Mouse (Mus musculus) neural tube, embryonic 13.5 days (tissue): ENCODE measurements around the gene Cenpl. TPM values are rescaled to one million over a fixed set of nuclear protein-coding genes. Genes with fewer than 3 reads are reported as not detected.
"Not testable (repeated sequence)": the region's sequence is repeated elsewhere in the genome, so short reads cannot be mapped to it uniquely, and the experiment has no call there.

Experiments
- ATAC-seq: fragments of 200-750 bp; cut with Nextera tagmentation; 2 replicates; pipeline ENCODE4 v1.8.0; 2017; ENCODE audit warnings: low read depth, mild to moderate bottlenecking, moderate TSS enrichment, moderate library complexity
- H3K27ac ChIP-seq: fragments of 300-500 bp; sonication (generic); replicated peaks from 2 replicates; pipeline ENCODE4 v1.5.1; 2015; ENCODE audit warnings: moderate library complexity, mild to moderate bottlenecking, inconsistent platforms
- H3K27me3 ChIP-seq: fragments of 300-500 bp; sonication (generic); 2 replicates; pipeline ENCODE4 v1.6.1; 2015; ENCODE audit warnings: mild to moderate bottlenecking, inconsistent platforms
- H3K36me3 ChIP-seq: fragments of 300-500 bp; sonication (generic); 2 replicates; pipeline ENCODE4 v1.6.1; 2015; ENCODE audit warnings: mild to moderate bottlenecking, inconsistent platforms
- H3K4me1 ChIP-seq: fragments of 300-500 bp; sonication (generic); replicated peaks from 2 replicates; pipeline ENCODE4 v1.6.1; 2015; ENCODE audit warnings: inconsistent platforms
- H3K4me2 ChIP-seq: fragments of 300-500 bp; sonication (generic); 2 replicates; pipeline ENCODE4 v1.6.1; 2015; ENCODE audit warnings: inconsistent platforms, mild to moderate bottlenecking, moderate library complexity
- H3K4me3 ChIP-seq: fragments of 300-500 bp; sonication (generic); 2 replicates; pipeline ENCODE4 v1.5.1; 2015; ENCODE audit warnings: mild to moderate bottlenecking, inconsistent platforms
- H3K9ac ChIP-seq: fragments of 300-500 bp; sonication (generic); 2 replicates; pipeline ENCODE4 v1.6.1; 2015; ENCODE audit warnings: moderate library complexity, mild to moderate bottlenecking, inconsistent platforms
- H3K9me3 ChIP-seq: fragments of 300-500 bp; sonication (generic); 2 replicates; pipeline ENCODE4 v1.6.1; 2016; ENCODE audit warnings: inconsistent platforms
- WGBS: fragments of 180-500 bp; shearing (Covaris S2); methylation state at CpG from one replicate; pipeline ENCODE4 v1.1.7; 2015; 5-methylcytosine and 5-hydroxymethylcytosine counted together
- polyA plus RNA-seq: library from polyadenylated mRNA; unstranded; fragments of >200 nt; fragmentation: Nextera tagmentation; extraction: Ambion mirVana; gene quantifications from 2 replicates; pipeline ENCODE4 v1.2.1, GENCODE M21; 2015

Gene Cenpl
- polyA plus RNA-seq: 10.2 and 10.9 TPM in 2 replicates

GRCm38 (mm10) chr1:161070352-161071271, at the start of gene Cenpl, which contains the start of gene Dars2:
Gene Cenpl (plus strand): TSS chr1:161070713.
Gene Dars2 (minus strand): TSS chr1:161070658.
- Histone ChIP-seq H3K27ac (peak within 1 kb of the TSS; percentile 75), H3K4me1 (peaks cover 40% of the 10 kb centered on the region), H3K4me3 (peak within 1 kb of the TSS; percentile 57), H3K27me3 (no peaks in the 10 kb centered on the region), H3K9me3 (no peaks in the 10 kb centered on the region), H3K9ac (peak within 1 kb of the TSS; percentile 83), H3K4me2 (peak within 1 kb of the TSS; percentile 80), H3K36me3 (no peaks in the 10 kb centered on the region)
- ATAC-seq: peak; percentile 99
- WGBS: under 1% methylated on average over 57 of the region's 57 CpGs

GRCm38 (mm10) chr1:161025410-161026210, 44.9 kb upstream of the Cenpl start:
- Histone ChIP-seq H3K4me2 (no peak overlapping the region), H3K36me3 (peaks cover 56% of the 10 kb centered on the region), H3K27ac (no peak overlapping the region), H3K27me3 (no peaks in the 10 kb centered on the region), H3K9ac (no peak overlapping the region), H3K9me3 (no peaks in the 10 kb centered on the region), H3K4me3 (no peak overlapping the region), H3K4me1 (no peaks in the 10 kb centered on the region)
- WGBS: 86% methylated on average over 5 of the region's 5 CpGs
- ATAC-seq: no peak

GRCm38 (mm10) chr1:161027196-161027595, 43.3 kb upstream of the Cenpl start:
- no peaks in the 10 kb centered on the region for H3K27me3 ChIP-seq
- H3K9me3 ChIP-seq: no peaks in the 10 kb centered on the region
- no peaks in the 10 kb centered on the region for H3K4me1 ChIP-seq
- no peak for ATAC-seq
- H3K27ac ChIP-seq: no peak overlapping the region
- no peak overlapping the region for H3K4me2 ChIP-seq
- no peak overlapping the region for H3K4me3 ChIP-seq
- 88% methylated on average over 2 of the region's 2 CpGs for WGBS
- no peak overlapping the region for H3K9ac ChIP-seq
- H3K36me3 ChIP-seq: peaks cover 64% of the 10 kb centered on the region

- H3K4me1 ChIP-seq: peaks cover 11% of the 10 kb centered on the region
- not testable (repeated sequence) for H3K9ac ChIP-seq, H3K4me2 ChIP-seq, H3K9me3 ChIP-seq, ATAC-seq, H3K4me3 ChIP-seq, H3K27ac ChIP-seq, H3K27me3 ChIP-seq
- peaks cover 63% of the 10 kb centered on the region for H3K36me3 ChIP-seq
- WGBS: 87% methylated on average over 1 of the region's 1 CpGs
Measured at GRCm38 (mm10) chr1:161028427-161028826, 42.1 kb upstream of the Cenpl start.

- Histone ChIP-seq H3K9ac (no peak overlapping the region), H3K4me2 (no peak overlapping the region), H3K4me3 (no peak overlapping the region), H3K27ac (no peak overlapping the region), H3K4me1 (peaks cover 15% of the 10 kb centered on the region), H3K27me3 (no peaks in the 10 kb centered on the region), H3K36me3 (peaks cover 56% of the 10 kb centered on the region), H3K9me3 (no peaks in the 10 kb centered on the region)
- 95% methylated on average over 3 of the region's 3 CpGs for WGBS
- ATAC-seq: no peak
Measured at GRCm38 (mm10) chr1:161030058-161030457, 40.5 kb upstream of the Cenpl start.

GRCm38 (mm10) chr1:161031881-161032280, 38.6 kb upstream of the Cenpl start:
- H3K4me2 ChIP-seq: no peak overlapping the region
- peaks cover 53% of the 10 kb centered on the region for H3K36me3 ChIP-seq
- H3K27ac ChIP-seq: no peak overlapping the region
- peaks cover 24% of the 10 kb centered on the region for H3K4me1 ChIP-seq
- WGBS: 90% methylated on average over 9 of the region's 9 CpGs
- H3K9me3 ChIP-seq: no peaks in the 10 kb centered on the region
- H3K4me3 ChIP-seq: no peak overlapping the region
- no peak overlapping the region for H3K9ac ChIP-seq
- no peaks in the 10 kb centered on the region for H3K27me3 ChIP-seq
- ATAC-seq: no peak

GRCm38 (mm10) chr1:161032345-161032744, 38.2 kb upstream of the Cenpl start:
- WGBS: 97% methylated on average over 7 of the region's 7 CpGs
- Histone ChIP-seq H3K9me3 (no peaks in the 10 kb centered on the region), H3K4me1 (peaks cover 27% of the 10 kb centered on the region), H3K27me3 (no peaks in the 10 kb centered on the region), H3K36me3 (peaks cover 51% of the 10 kb centered on the region), H3K9ac (no peak overlapping the region), H3K27ac (no peak overlapping the region), H3K4me3 (no peak overlapping the region), H3K4me2 (no peak overlapping the region)
- no peak for ATAC-seq

- Histone ChIP-seq H3K27me3 (no peaks in the 10 kb centered on the region), H3K9ac (peak overlapping the region; percentile 99), H3K36me3 (peaks cover 62% of the 10 kb centered on the region), H3K27ac (peak overlapping the region; percentile 92), H3K9me3 (no peaks in the 10 kb centered on the region), H3K4me1 (peaks cover 41% of the 10 kb centered on the region), H3K4me2 (peak overlapping the region; percentile 71), H3K4me3 (peak overlapping the region; percentile 82)
- WGBS: under 1% methylated on average over 21 of the region's 21 CpGs
- no peak for ATAC-seq
Measured at GRCm38 (mm10) chr1:161033856-161034434, 36.6 kb upstream of the Cenpl start.

- Histone ChIP-seq H3K4me1 (peaks cover 46% of the 10 kb centered on the region), H3K36me3 (peaks cover 63% of the 10 kb centered on the region), H3K27ac (peak within 1 kb of the TSS; percentile 92), H3K4me2 (peak within 1 kb of the TSS; percentile 80), H3K9me3 (no peaks in the 10 kb centered on the region), H3K27me3 (no peaks in the 10 kb centered on the region), H3K4me3 (peak within 1 kb of the TSS; percentile 82), H3K9ac (peak within 1 kb of the TSS; percentile 99)
- WGBS: under 1% methylated on average over 54 of the region's 76 CpGs
- peak; percentile 96 for ATAC-seq
Measured at GRCm38 (mm10) chr1:161034435-161035280, 35.9 kb upstream of the Cenpl start, which contains the start of gene Zbtb37. Gene Zbtb37 (minus strand): TSS chr1:161034849.

- Histone ChIP-seq H3K27ac (peak overlapping the region; percentile 92), H3K4me1 (peaks cover 46% of the 10 kb centered on the region), H3K4me3 (peak overlapping the region; percentile 82), H3K36me3 (peaks cover 62% of the 10 kb centered on the region), H3K9ac (peak overlapping the region; percentile 99), H3K27me3 (no peaks in the 10 kb centered on the region), H3K9me3 (no peaks in the 10 kb centered on the region), H3K4me2 (peak overlapping the region; percentile 80)
- WGBS: under 1% methylated on average over 14 of the region's 14 CpGs
- ATAC-seq: peak; percentile 60
Measured at GRCm38 (mm10) chr1:161035281-161035785, 35.2 kb upstream of the Cenpl start.
